Mouse (Mus musculus) activated CD4-positive, CD25-positive, alpha-beta regulatory T cell (primary cell): Measurements from ENCODE around the gene Dlx4. TPM values are rescaled to one million over a fixed set of nuclear protein-coding genes. Genes with fewer than 3 reads are reported as not detected.

Experiments used
- polyA plus RNA-seq, 2 experiments: library from polyadenylated mRNA; unstranded; fragments of 100-300 nt; shearing (Covaris generic); gene quantifications; one replicate each; pipeline ENCODE4 v1.2.1; 2017

Dlx4 gene
- under 1 TPM in 1 of 2 experiments, not detected in 1; 0.55 TPM for polyA plus RNA-seq

GRCm38 (mm10) chr11:95145851-95146403, at the start of gene Dlx4:
Gene Dlx4 (minus strand): TSS chr11:95146263.

GRCm38 (mm10) chr11:95119990-95120632, 26.0 kb downstream of the Dlx4 start, which contains the start of gene Dlx3:
Gene Dlx3 (plus strand): TSS chr11:95120119.

Other genes starting within 250 kb of the Dlx4 start
- under 1 TPM; 0.51 to 0.80 TPM for gene Col1a1, start 210.0 kb downstream of the Dlx4 start, polyA plus RNA-seq
- gene Hils1, start 178.7 kb downstream of the Dlx4 start, polyA plus RNA-seq = not detected
- not detected for gene Sgca, start 169.9 kb downstream of the Dlx4 start, polyA plus RNA-seq
- 10 to 100 TPM; 22.0 to 38.5 TPM for gene Ppp1r9b, start 155.2 kb downstream of the Dlx4 start, polyA plus RNA-seq
- gene Samd14, start 136.4 kb downstream of the Dlx4 start, polyA plus RNA-seq = under 1 TPM; 0.20 to 0.44 TPM
- gene Pdk2, start 104.9 kb downstream of the Dlx4 start, polyA plus RNA-seq = 10 to 100 TPM; 10.5 to 15.3 TPM
- gene Itga3, start 69.5 kb downstream of the Dlx4 start, polyA plus RNA-seq = 1 to 10 TPM; 1.4 to 2.1 TPM
- gene Dlx3, start 26.1 kb downstream of the Dlx4 start, polyA plus RNA-seq = under 1 TPM in 1 of 2 experiments, not detected in 1; 0.06 TPM
- under 1 TPM in 1 of 2 experiments, not detected in 1; 0.32 TPM for gene Tac4, start 115.3 kb upstream of the Dlx4 start, polyA plus RNA-seq
- gene Kat7, start 164.0 kb upstream of the Dlx4 start, polyA plus RNA-seq = 10 to 100 TPM; 85.0 to 89.5 TPM
- gene Fam117a, start 190.8 kb upstream of the Dlx4 start, polyA plus RNA-seq = 10 to 100 TPM; 34.7 to 44.1 TPM
- gene Slc35b1, start 238.4 kb upstream of the Dlx4 start, polyA plus RNA-seq = 10 to 100 TPM; 88.8 to 95.5 TPM